Mouse (Mus musculus): ENCODE measurements at regions not wholly inside any gene's neighbourhood (a gene's known extent, or its start where the extent isn't known, plus 50 kb on each side); places are given as distances from the start of the nearest gene placed in this dataset.

DNA sequence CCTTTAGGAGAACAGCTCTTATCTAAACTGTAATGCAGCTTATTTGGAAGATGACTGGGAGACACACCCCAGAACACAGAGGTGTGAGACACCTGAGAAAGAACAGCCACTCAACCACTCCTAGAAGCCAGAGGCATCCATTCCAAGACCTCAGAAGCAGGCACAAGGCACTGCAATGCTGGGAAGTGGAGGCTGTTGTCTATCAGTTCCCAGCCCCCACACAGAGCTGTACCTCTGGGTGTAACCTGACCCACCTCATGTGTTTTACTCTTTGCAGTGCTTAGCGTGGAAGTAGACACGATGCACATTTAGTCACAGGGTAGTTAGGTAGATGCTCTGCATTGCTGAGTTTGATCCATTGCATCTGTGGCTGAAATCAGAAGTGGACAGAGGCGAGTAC is 62.6 kb upstream of the Zfp706 start:
- TF ChIP-seq ZNF384 (IDR thresholded peaks at IDR 0.05; ENCODE audit: low read depth, low read length) (no peak), POLR2A (IDR thresholded peaks at IDR 0.05; ENCODE audit: low read depth, low read length) (no peak), EP300 (IDR thresholded peaks at IDR 0.05; ENCODE audit: low read length) (no peak), CTCF (conservative IDR thresholded peaks at IDR 0.05 in 1 of 2, IDR thresholded peaks at IDR 0.05 in 1 of 2; ENCODE audit: low read depth in 2 of 2, low read length in 2 of 2) (no peak), MYC (IDR thresholded peaks at IDR 0.05; ENCODE audit: low read depth, low read length) (no peak), TCF12 (IDR thresholded peaks at IDR 0.05; ENCODE audit: low read depth, low read length) (no peak), MAX (IDR thresholded peaks at IDR 0.05; ENCODE audit: low read length) (no peak), POLR2AphosphoS2 (IDR thresholded peaks at IDR 0.05; ENCODE audit: low read depth, low read length) (no peak), HCFC1 (IDR thresholded peaks at IDR 0.05; ENCODE audit: low read depth, low read length) (no peak)
